Mouse (Mus musculus): Measurements from ENCODE around the gene Lpar5. TPM values are rescaled to one million over a fixed set of nuclear protein-coding genes. Genes with fewer than 3 reads are reported as not detected.
"Not testable (repeated sequence)": the region's sequence is repeated elsewhere in the genome, so short reads cannot be mapped to it uniquely, and the experiment has no call there.

Lpar5 gene
- under 1 TPM; 0.56 to 0.87 TPM for total RNA-seq (2021)
- long read RNA-seq, partial matches to known transcripts = 0 of 1 reads
- long read RNA-seq, other reads (novel, unspliced or antisense) = 0 of 1 reads

GRCm38 (mm10) chr6:125067571-125067995 is at the start of gene Lpar5:
Gene Lpar5 (plus strand): TSS chr6:125067920.
- DNase-seq (ENCODE audit: low spot score in 2 of 2) = no peak

GRCm38 (mm10) chr6:125030532-125030931 is 37.2 kb upstream of the Lpar5 start:
- DNase-seq (ENCODE audit: low spot score in 2 of 2) = not testable (repeated sequence)

GRCm38 (mm10) chr6:125031604-125032003 is 36.1 kb upstream of the Lpar5 start:
- no peak for DNase-seq (ENCODE audit: low spot score in 2 of 2)

- DNase-seq (ENCODE audit: low spot score in 2 of 2) = no peak
Measured at GRCm38 (mm10) chr6:125038666-125039065, 29.1 kb upstream of the Lpar5 start.

GRCm38 (mm10) chr6:125039131-125039530 is 28.6 kb upstream of the Lpar5 start:
- DNase-seq (ENCODE audit: low spot score in 2 of 2) = no peak

- DNase-seq (ENCODE audit: low spot score in 2 of 2) = peak; percentile 84 to 96
Measured at GRCm38 (mm10) chr6:125039533-125040153, 28.1 kb upstream of the Lpar5 start, which contains the start of gene Ing4. Gene Ing4 (plus strand): TSS chr6:125039760.

- no peak for DNase-seq (ENCODE audit: low spot score in 2 of 2)
Measured at GRCm38 (mm10) chr6:125040221-125040620, 27.5 kb upstream of the Lpar5 start.

- DNase-seq (ENCODE audit: low spot score in 2 of 2) = no peak
Measured at GRCm38 (mm10) chr6:125041047-125041446, 26.7 kb upstream of the Lpar5 start.

- no peak for DNase-seq (ENCODE audit: low spot score in 2 of 2)
Measured at GRCm38 (mm10) chr6:125042081-125042480, 25.6 kb upstream of the Lpar5 start.

GRCm38 (mm10) chr6:125046691-125047090 is 21.0 kb upstream of the Lpar5 start:
- DNase-seq (ENCODE audit: low spot score in 2 of 2) = peak; percentile 60 to 82

GRCm38 (mm10) chr6:125049678-125050077 is 18.0 kb upstream of the Lpar5 start, which contains the start of gene Acrbp:
Gene Acrbp (plus strand): TSS chr6:125049689.
- no peak for DNase-seq (ENCODE audit: low spot score in 2 of 2)

GRCm38 (mm10) chr6:125051237-125051636 is 16.5 kb upstream of the Lpar5 start:
- DNase-seq (ENCODE audit: low spot score in 2 of 2) = no peak

- DNase-seq (ENCODE audit: low spot score in 2 of 2) = no peak
Measured at GRCm38 (mm10) chr6:125061493-125061892, 6.2 kb upstream of the Lpar5 start.

- DNase-seq (ENCODE audit: low spot score in 2 of 2) = no peak
Measured at GRCm38 (mm10) chr6:125062511-125062910, 5.2 kb upstream of the Lpar5 start.

- DNase-seq (ENCODE audit: low spot score in 2 of 2) = no peak
Measured at GRCm38 (mm10) chr6:125063906-125064305, 3.8 kb upstream of the Lpar5 start.

- DNase-seq (ENCODE audit: low spot score in 2 of 2) = not testable (repeated sequence)
Measured at GRCm38 (mm10) chr6:125065223-125065622, 2.5 kb upstream of the Lpar5 start.

- peak in 1 of 2 experiments; percentile 55 for DNase-seq (ENCODE audit: low spot score in 2 of 2)
Measured at GRCm38 (mm10) chr6:125071170-125071895, 3.6 kb downstream of the Lpar5 start.

- DNase-seq (ENCODE audit: low spot score in 2 of 2) = peak; percentile 49 to 71
Measured at GRCm38 (mm10) chr6:125071896-125072279, 4.2 kb downstream of the Lpar5 start.

- no peak for DNase-seq (ENCODE audit: low spot score in 2 of 2)
Measured at GRCm38 (mm10) chr6:125073825-125074224, 6.1 kb downstream of the Lpar5 start.

GRCm38 (mm10) chr6:125081394-125081793 is 13.7 kb downstream of the Lpar5 start:
- no peak for DNase-seq (ENCODE audit: low spot score in 2 of 2)

- DNase-seq (ENCODE audit: low spot score in 2 of 2) = peak; percentile 63 to 84
Measured at GRCm38 (mm10) chr6:125081797-125082560, 14.3 kb downstream of the Lpar5 start.

Data from layer of hippocampus, adult 18-20 months (tissue).